Mouse (Mus musculus) hindbrain, embryonic 10.5 days (tissue): ENCODE data around the gene Erbb4. TPM values are rescaled to one million over a fixed set of nuclear protein-coding genes. Genes with fewer than 3 reads are reported as not detected.

ENCODE experiments used
- DNase-seq: peaks from one replicate; pipeline ENCODE4 v3.0.0-alpha.2; 2017; ENCODE audit warnings: low spot score
- H3K27ac ChIP-seq: fragments of 300-500 bp; sonication (generic); 2 replicates; pipeline ENCODE4 v1.5.1; 2016; ENCODE audit warnings: mild to moderate bottlenecking, moderate library complexity
- H3K27me3 ChIP-seq: fragments of 300-500 bp; sonication (generic); 2 replicates; pipeline ENCODE4 v1.6.1; 2016; ENCODE audit warnings: mild to moderate bottlenecking; ENCODE audit not compliant: poor library complexity, insufficient read depth, severe bottlenecking
- H3K36me3 ChIP-seq: fragments of 300-500 bp; sonication (generic); 2 replicates; pipeline ENCODE4 v1.6.1; 2016; ENCODE audit warnings: mild to moderate bottlenecking, moderate library complexity
- H3K4me1 ChIP-seq: fragments of 300-500 bp; sonication (generic); replicated peaks from 2 replicates; pipeline ENCODE4 v1.6.1; 2016; ENCODE audit warnings: mild to moderate bottlenecking
- H3K4me3 ChIP-seq: fragments of 300-500 bp; sonication (generic); 2 replicates; pipeline ENCODE4 v1.5.1; 2016; ENCODE audit warnings: mild to moderate bottlenecking, moderate library complexity
- H3K9me3 ChIP-seq: fragments of 300-500 bp; sonication (generic); 2 replicates; pipeline ENCODE4 v1.6.1; 2016; ENCODE audit warnings: mild to moderate bottlenecking, moderate library complexity
- WGBS: fragments of 180-500 bp; shearing (Covaris S2); methylation state at CpG from one replicate; pipeline ENCODE4 v1.1.7; 2016; 5-methylcytosine and 5-hydroxymethylcytosine counted together
- polyA plus RNA-seq: library from polyadenylated mRNA; unstranded; fragments of >200 nt; fragmentation: Nextera tagmentation; extraction: Ambion mirVana; gene quantifications from 2 replicates; pipeline ENCODE4 v1.2.1, GENCODE M21; 2016

The Erbb4 gene
- polyA plus RNA-seq, 1 experiment from 2014 or later: 3.8 TPM

DNA sequence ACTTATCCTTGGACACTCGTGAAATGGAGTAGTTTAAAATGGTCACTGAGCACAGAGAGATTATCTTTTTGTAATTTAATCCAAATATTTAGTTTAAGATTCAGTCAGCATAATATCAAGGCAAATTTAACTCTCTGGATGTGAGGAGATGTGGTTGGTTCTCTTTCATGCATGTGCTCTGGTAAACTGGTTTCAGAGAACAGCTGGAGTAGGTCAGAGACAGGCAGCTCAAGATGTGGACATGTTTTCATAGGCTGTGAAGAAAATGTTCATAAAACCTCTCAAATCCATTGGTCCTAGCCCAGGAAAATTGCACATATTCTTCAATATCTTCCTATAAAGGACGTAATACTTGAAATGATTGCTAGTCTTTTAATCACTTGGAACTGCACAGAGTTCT lies 590.0 kb downstream of the Erbb4 start:
- H3K36me3 ChIP-seq: no peaks in the 10 kb centered on the region
- H3K27ac ChIP-seq: no peak overlapping the region
- H3K4me1 ChIP-seq: no peaks in the 10 kb centered on the region
- WGBS: 81% methylated on average over 2 of the region's 2 CpGs
- no peaks in the 10 kb centered on the region for H3K9me3 ChIP-seq
- no peak overlapping the region for H3K4me3 ChIP-seq
- DNase-seq: no peak
- H3K27me3 ChIP-seq: no peaks in the 10 kb centered on the region

- no peak overlapping the region for H3K27ac ChIP-seq
- no peaks in the 10 kb centered on the region for H3K9me3 ChIP-seq
- 97% methylated on average over 1 of the region's 1 CpGs for WGBS
- H3K4me1 ChIP-seq: peaks cover 9% of the 10 kb centered on the region; the same call in 1 of the 2 replicates
- H3K27me3 ChIP-seq: no peaks in the 10 kb centered on the region
- no peaks in the 10 kb centered on the region for H3K36me3 ChIP-seq
- no peak for DNase-seq
- H3K4me3 ChIP-seq: no peak overlapping the region
Observed at GRCm38 (mm10) chr1:68503873-68504272, 604.0 kb downstream of the Erbb4 start.

DNA sequence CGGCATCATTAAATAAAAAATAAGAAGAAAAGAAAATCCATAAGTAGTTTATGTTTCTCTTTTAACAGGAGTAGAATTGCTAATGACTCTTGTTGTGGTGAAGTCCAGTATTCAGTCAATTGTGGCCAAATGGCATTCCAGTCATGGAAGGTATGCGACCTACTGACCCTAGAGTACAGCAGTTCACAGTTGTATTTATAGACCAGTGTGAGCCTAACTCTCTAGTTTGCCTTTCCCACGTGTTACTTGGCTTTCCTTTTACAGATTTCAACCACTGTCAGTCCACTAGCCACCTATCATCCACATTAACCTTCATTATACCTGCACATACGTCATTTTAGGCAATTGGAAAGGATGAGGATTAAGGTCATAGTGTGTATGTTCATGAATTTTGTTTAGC lies 606.3 kb downstream of the Erbb4 start:
- peak; percentile 36 for DNase-seq
- Histone ChIP-seq H3K27me3 (no peaks in the 10 kb centered on the region), H3K4me1 (peaks cover 11% of the 10 kb centered on the region; the same call in 1 of the 2 replicates), H3K27ac (no peak overlapping the region), H3K36me3 (no peaks in the 10 kb centered on the region), H3K9me3 (no peaks in the 10 kb centered on the region), H3K4me3 (no peak overlapping the region)
- 38% methylated on average over 4 of the region's 4 CpGs for WGBS

- no peaks in the 10 kb centered on the region for H3K36me3 ChIP-seq
- H3K27ac ChIP-seq: no peak overlapping the region
- no peaks in the 10 kb centered on the region for H3K9me3 ChIP-seq
- no peaks in the 10 kb centered on the region for H3K4me1 ChIP-seq
- no peak for DNase-seq
- H3K4me3 ChIP-seq: no peak overlapping the region
- H3K27me3 ChIP-seq: no peaks in the 10 kb centered on the region
Observed at GRCm38 (mm10) chr1:68466390-68466960, 641.4 kb downstream of the Erbb4 start.

DNA sequence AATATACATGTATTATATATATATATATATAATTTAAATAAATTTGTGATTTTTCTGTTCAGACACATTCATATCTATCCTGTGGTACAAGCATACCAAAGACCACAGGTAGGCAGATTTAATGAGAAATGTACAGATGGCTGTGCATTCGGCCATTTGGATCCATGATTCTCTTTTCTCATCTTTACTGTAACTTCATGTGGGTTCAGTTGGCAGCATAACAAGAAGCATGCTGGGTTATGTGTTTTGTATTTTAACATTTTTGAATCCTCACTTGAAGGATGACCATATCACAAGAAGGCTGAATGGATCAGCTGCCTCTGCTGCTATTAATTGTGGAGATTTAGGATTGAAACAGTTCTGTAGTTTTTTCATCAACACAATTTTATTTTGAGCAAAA lies 656.6 kb downstream of the Erbb4 start:
- Histone ChIP-seq H3K4me3 (no peak overlapping the region), H3K9me3 (no peaks in the 10 kb centered on the region), H3K36me3 (no peaks in the 10 kb centered on the region), H3K4me1 (peaks cover 13% of the 10 kb centered on the region; the same call in 1 of the 2 replicates), H3K27me3 (no peaks in the 10 kb centered on the region), H3K27ac (no peak overlapping the region)
- WGBS: 82% methylated on average over 1 of the region's 1 CpGs
- DNase-seq: no peak

GRCm38 (mm10) chr1:68424336-68424983 lies 683.4 kb downstream of the Erbb4 start:
- WGBS: 81% methylated on average over 5 of the region's 5 CpGs
- DNase-seq: no peak
- H3K27ac ChIP-seq: no peak overlapping the region

DNA sequence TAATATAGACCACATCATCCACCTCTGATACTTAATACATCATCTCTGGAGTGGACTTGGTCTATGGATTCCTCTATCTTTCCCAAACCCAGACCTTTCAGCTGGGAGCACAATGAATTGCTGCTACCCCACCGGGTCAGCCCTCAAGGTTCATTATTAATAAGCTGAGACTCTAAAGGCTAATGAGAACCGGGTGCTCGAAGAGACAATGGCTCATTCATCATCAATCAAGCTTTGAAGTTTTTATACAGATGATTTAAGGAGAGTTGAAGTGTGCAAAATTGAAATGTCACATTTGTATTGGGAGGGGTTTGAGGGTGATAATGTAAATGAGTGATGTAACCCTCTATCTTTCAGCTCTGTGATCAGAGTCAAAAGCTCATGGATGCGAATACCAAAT lies 706.7 kb downstream of the Erbb4 start:
- peak; percentile 4 for DNase-seq
- no peak overlapping the region for H3K27ac ChIP-seq
- H3K4me3 ChIP-seq: no peak overlapping the region
- WGBS: 33% methylated on average over 4 of the region's 4 CpGs
- peaks cover 10% of the 10 kb centered on the region for H3K4me1 ChIP-seq
- H3K27me3 ChIP-seq: no peaks in the 10 kb centered on the region
- H3K36me3 ChIP-seq: no peaks in the 10 kb centered on the region
- no peaks in the 10 kb centered on the region for H3K9me3 ChIP-seq

More at GRCm38 (mm10) chr1:68424336-68424983, 683.4 kb downstream of the Erbb4 start:
- no peak overlapping the region for H3K4me3 ChIP-seq
- no peaks in the 10 kb centered on the region for H3K9me3 ChIP-seq
- H3K4me1 ChIP-seq: no peaks in the 10 kb centered on the region
- no peaks in the 10 kb centered on the region for H3K36me3 ChIP-seq
- no peaks in the 10 kb centered on the region for H3K27me3 ChIP-seq

DNA sequence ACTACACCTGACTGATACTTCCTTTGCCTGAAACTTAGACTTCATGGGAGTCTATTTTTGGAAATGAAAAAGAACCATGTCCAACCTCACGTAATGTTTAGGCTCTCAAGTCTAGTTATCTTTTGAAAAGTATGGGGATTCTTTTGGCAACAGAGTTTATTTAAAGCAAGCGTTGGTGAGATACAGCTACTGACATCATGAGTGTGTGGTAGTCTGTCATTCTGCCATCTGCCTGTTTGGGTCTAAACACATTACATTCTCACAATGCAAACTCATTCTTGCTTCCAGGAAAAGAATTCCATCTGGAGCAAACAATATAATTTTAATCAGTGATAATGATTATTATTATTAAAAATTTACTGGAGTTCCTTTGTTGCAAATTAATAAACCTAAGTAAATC lies 736.3 kb downstream of the Erbb4 start:
- DNase-seq: no peak
- Histone ChIP-seq H3K27ac (no peak overlapping the region), H3K4me3 (no peak overlapping the region), H3K36me3 (no peaks in the 10 kb centered on the region), H3K4me1 (no peaks in the 10 kb centered on the region), H3K27me3 (no peaks in the 10 kb centered on the region), H3K9me3 (no peaks in the 10 kb centered on the region)
- WGBS: 87% methylated on average over 2 of the region's 2 CpGs

GRCm38 (mm10) chr1:68333714-68334113 lies 774.1 kb downstream of the Erbb4 start:
- 54% methylated on average over 2 of the region's 2 CpGs for WGBS
- H3K9me3 ChIP-seq: no peaks in the 10 kb centered on the region
- no peaks in the 10 kb centered on the region for H3K27me3 ChIP-seq
- no peak overlapping the region for H3K4me3 ChIP-seq
- no peak for DNase-seq
- H3K4me1 ChIP-seq: no peaks in the 10 kb centered on the region
- H3K36me3 ChIP-seq: no peaks in the 10 kb centered on the region
- no peak overlapping the region for H3K27ac ChIP-seq

DNA sequence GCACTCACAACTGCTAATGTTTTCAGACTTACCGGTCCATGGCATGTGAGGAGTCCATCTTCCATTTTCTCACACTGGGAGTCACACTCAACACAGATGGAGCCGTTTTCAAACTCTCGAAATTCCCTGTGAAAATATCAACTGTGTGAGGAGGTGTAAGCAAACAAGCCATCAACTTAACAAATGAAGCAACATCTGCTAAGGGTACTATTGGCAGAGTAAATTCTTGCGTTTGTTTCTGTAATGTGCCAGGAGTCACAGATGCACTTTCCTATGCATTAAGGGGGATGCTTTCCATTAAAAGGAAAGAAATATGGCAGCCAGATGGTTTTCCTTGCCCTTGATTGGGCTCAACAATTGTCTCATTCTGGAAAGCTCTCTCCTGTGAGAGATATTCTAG lies 802.0 kb downstream of the Erbb4 start:
- H3K4me1 ChIP-seq: no peaks in the 10 kb centered on the region; the same call in 1 of the 2 replicates

GRCm38 (mm10) chr1:68284443-68284842 lies 823.4 kb downstream of the Erbb4 start:
- H3K4me1 ChIP-seq: no peaks in the 10 kb centered on the region
- no peak overlapping the region for H3K27ac ChIP-seq
- H3K4me3 ChIP-seq: no peak overlapping the region
- no peaks in the 10 kb centered on the region for H3K9me3 ChIP-seq
- H3K36me3 ChIP-seq: no peaks in the 10 kb centered on the region
- H3K27me3 ChIP-seq: no peaks in the 10 kb centered on the region
- no peak for DNase-seq
- 74% methylated on average over 2 of the region's 2 CpGs for WGBS

More for the DNA sequence above, 802.0 kb downstream of the Erbb4 start:
- no peaks in the 10 kb centered on the region for H3K9me3 ChIP-seq
- H3K4me3 ChIP-seq: no peak overlapping the region
- H3K36me3 ChIP-seq: no peaks in the 10 kb centered on the region
- no peak overlapping the region for H3K27ac ChIP-seq
- no peaks in the 10 kb centered on the region for H3K27me3 ChIP-seq
- 85% methylated on average over 4 of the region's 4 CpGs for WGBS
- DNase-seq: no peak

DNA sequence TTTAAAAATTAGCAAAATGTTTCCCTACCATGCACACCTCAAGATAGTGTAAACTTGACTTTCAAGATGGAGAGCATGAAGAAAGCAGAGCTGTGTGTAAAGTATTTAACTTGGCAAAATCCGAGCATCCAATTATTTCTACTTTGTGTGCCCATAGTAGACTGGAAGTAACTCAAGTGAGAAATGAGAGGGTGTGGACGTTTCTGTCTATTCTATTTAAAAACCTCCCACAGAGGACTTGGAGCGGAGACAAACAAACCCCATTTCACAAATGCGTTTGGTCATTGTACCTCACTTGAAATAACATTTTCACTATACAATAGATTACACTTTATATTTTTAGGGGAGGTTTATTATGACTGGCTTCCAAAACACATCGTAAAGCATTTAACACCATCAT lies 832.0 kb downstream of the Erbb4 start:
- Histone ChIP-seq H3K9me3 (no peaks in the 10 kb centered on the region), H3K4me1 (no peaks in the 10 kb centered on the region), H3K36me3 (no peaks in the 10 kb centered on the region), H3K27ac (no peak overlapping the region), H3K4me3 (no peak overlapping the region), H3K27me3 (no peaks in the 10 kb centered on the region)
- no peak for DNase-seq
- 76% methylated on average over 5 of the region's 5 CpGs for WGBS

GRCm38 (mm10) chr1:68178580-68178979 lies 929.3 kb downstream of the Erbb4 start:
- H3K36me3 ChIP-seq: no peaks in the 10 kb centered on the region
- H3K27me3 ChIP-seq: no peaks in the 10 kb centered on the region
- 0 out of 2 replicates have a peak, but pooled peaks cover 3% of the 10 kb centered on the region for H3K4me1 ChIP-seq
- no peak for DNase-seq
- H3K4me3 ChIP-seq: no peak overlapping the region
- no peak overlapping the region; the same call in 1 of the 2 replicates for H3K27ac ChIP-seq
- WGBS: 26% methylated on average over 3 of the region's 3 CpGs
- no peaks in the 10 kb centered on the region for H3K9me3 ChIP-seq
